Mouse (Mus musculus) liver, embryonic 14.5 days (tissue): Measurements from ENCODE around the gene Gins1. TPM values are rescaled to one million over a fixed set of nuclear protein-coding genes. Genes with fewer than 3 reads are reported as not detected.
A peak's percentile ranks its signal among the peaks of the same experiment; 100 is the strongest.

Experiments
- ATAC-seq: fragments of 200-750 bp; cut with Nextera tagmentation; 2 replicates; pipeline ENCODE4 v1.8.0; 2017; ENCODE audit warnings: moderate number of reproducible peaks, mild to moderate bottlenecking, moderate library complexity; ENCODE audit not compliant: insufficient read depth
- DNase-seq, 3 experiments: peaks; one replicate each; pipeline ENCODE4 v3.0.0-alpha.2; 2012 to 2013; ENCODE audit warnings: low read depth in 3 of 3, low spot score in 3 of 3
- H3K27ac ChIP-seq: fragments of 300-500 bp; sonication (generic); 2 replicates; pipeline ENCODE4 v1.5.1; 2014; ENCODE audit warnings: moderate library complexity, mild to moderate bottlenecking, control low read depth, inconsistent platforms
- H3K27me3 ChIP-seq: fragments of 300-500 bp; sonication (generic); 2 replicates; pipeline ENCODE4 v1.6.1; 2014; ENCODE audit warnings: mild to moderate bottlenecking, low read length, moderate library complexity; ENCODE audit not compliant: control insufficient read depth, insufficient read depth
- H3K36me3 ChIP-seq: fragments of 300-500 bp; sonication (generic); replicated peaks from 2 replicates; pipeline ENCODE4 v1.6.1; 2014; ENCODE audit warnings: low read depth; ENCODE audit not compliant: control insufficient read depth, insufficient read depth
- H3K4me1 ChIP-seq, 2 experiments: fragments of 200-500 bp in 1 of 2; fragments of 300-500 bp in 1 of 2; sonication (generic) in 1 of 2; replicated peaks; 2 replicates each; pipeline ENCODE4 v1.6.1; 2012 to 2014; ENCODE audit warnings: antibody characterized with exemption in 1 of 2, inconsistent platforms in 1 of 2, low read length in 1 of 2; ENCODE audit not compliant: control insufficient read depth in 2 of 2, insufficient read depth in 2 of 2
- H3K4me2 ChIP-seq: fragments of 300-500 bp; sonication (generic); 2 replicates; pipeline ENCODE4 v1.6.1; 2014; ENCODE audit warnings: low read depth, mild to moderate bottlenecking, control low read depth, moderate library complexity
- H3K4me3 ChIP-seq, 2 experiments: fragments of 200-500 bp in 1 of 2; fragments of 300-500 bp in 1 of 2; sonication (generic) in 1 of 2; 2 replicates each; pipeline ENCODE4 v1.5.1; 2012 to 2014; ENCODE audit warnings: low read depth in 2 of 2, low read length in 2 of 2, mild to moderate bottlenecking in 2 of 2, control low read depth in 1 of 2, inconsistent platforms in 1 of 2, moderate library complexity in 1 of 2; ENCODE audit not compliant: insufficient read depth in 1 of 2
- H3K9ac ChIP-seq: fragments of 300-500 bp; sonication (generic); replicated peaks from 2 replicates; pipeline ENCODE4 v1.6.1; 2014; ENCODE audit warnings: mild to moderate bottlenecking, control low read depth, moderate library complexity
- H3K9me3 ChIP-seq: fragments of 300-500 bp; sonication (generic); 2 replicates; pipeline ENCODE4 v1.6.1; 2016; ENCODE audit warnings: low read length, mixed read lengths; ENCODE audit not compliant: control insufficient read depth
- CTCF ChIP-seq: IDR thresholded peaks from 2 replicates; pipeline ENCODE4 v1.5.1; 2016; ENCODE audit warnings: antibody characterized with exemption, low read depth, control low read depth
- EP300 ChIP-seq: IDR thresholded peaks from 2 replicates; pipeline ENCODE4 v1.6.1; 2016; ENCODE audit warnings: antibody characterized with exemption, low read depth
- WGBS: fragments of 180-500 bp; shearing (Covaris S2); extraction: QIAGEN DNeasy Blood & Tissue Kit; methylation state at CpG from one replicate; pipeline ENCODE4 v1.1.7; 2014; ENCODE audit not compliant: insufficient replicate concordance; 5-methylcytosine and 5-hydroxymethylcytosine counted together
- polyA plus RNA-seq, 2 experiments: library from polyadenylated mRNA; depleted of rRNA in 1 of 2; stranded (reverse) in 1 of 2; unstranded in 1 of 2; fragments of >200 nt; fragmentation: Nextera tagmentation in 1 of 2; extraction: Ambion mirVana in 1 of 2; gene quantifications; 2 replicates each; pipeline versions ENCODE4 v1.2.1 to v1.2.3; 2012 to 2014

The Gins1 gene
- polyA plus RNA-seq, 2 experiments, result 30.7 to 48.5 TPM

- H3K4me1 ChIP-seq, result peaks cover 4 to 16% of the 10 kb centered on the region in 2 experiments
- peak overlapping the region; percentile 84 to 96 for H3K4me3 ChIP-seq
- peak; percentile 91 to 93 (median 93) for DNase-seq
- peak; percentile 91 for ATAC-seq
- H3K27me3 ChIP-seq, result no peaks in the 10 kb centered on the region
- TF ChIP-seq CTCF (no peak), EP300 (peak; percentile 46)
- under 1% methylated on average over 35 of the region's 35 CpGs for WGBS
- peak overlapping the region; percentile 89 for H3K4me2 ChIP-seq
- H3K9ac ChIP-seq, result peak overlapping the region; percentile 81
- H3K9me3 ChIP-seq, result no peaks in the 10 kb centered on the region
- H3K27ac ChIP-seq, result peak overlapping the region; percentile 74
- peaks cover 3% of the 10 kb centered on the region; the same call in 1 of the 2 replicates for H3K36me3 ChIP-seq
Measured at GRCm38 (mm10) chr2:150909429-150910039, 4.3 kb downstream of the Gins1 start.

GRCm38 (mm10) chr2:150910295-150910881, 5.2 kb downstream of the Gins1 start:
- H3K9ac ChIP-seq, result peak overlapping the region; percentile 81
- no peak for ATAC-seq
- H3K4me3 ChIP-seq, result peak overlapping the region; percentile 84 to 96
- DNase-seq, result no peak
- H3K4me2 ChIP-seq, result peak overlapping the region; percentile 89
- H3K9me3 ChIP-seq, result no peaks in the 10 kb centered on the region
- WGBS, result 28% methylated on average over 10 of the region's 10 CpGs
- peak overlapping the region; percentile 74 for H3K27ac ChIP-seq
- peaks cover 4 to 14% of the 10 kb centered on the region in 2 experiments for H3K4me1 ChIP-seq
- TF ChIP-seq EP300, result no peak
- peaks cover 3% of the 10 kb centered on the region; the same call in 1 of the 2 replicates for H3K36me3 ChIP-seq
- H3K27me3 ChIP-seq, result no peaks in the 10 kb centered on the region

GRCm38 (mm10) chr2:150914781-150915515, 9.7 kb downstream of the Gins1 start:
- Histone ChIP-seq H3K4me2 (no peak overlapping the region), H3K4me1 (peaks cover 0 to 13% of the 10 kb centered on the region in 2 experiments; a peak in 2 of 4 replicates), H3K9me3 (no peaks in the 10 kb centered on the region), H3K27me3 (no peaks in the 10 kb centered on the region), H3K27ac (no peak overlapping the region), H3K9ac (no peak overlapping the region), H3K4me3 (no peak overlapping the region), H3K36me3 (peaks cover 15% of the 10 kb centered on the region)
- 65% methylated on average over 4 of the region's 4 CpGs for WGBS
- DNase-seq (no peak), ATAC-seq (no peak)
- TF ChIP-seq EP300, result no peak

GRCm38 (mm10) chr2:150915786-150916185, 10.6 kb downstream of the Gins1 start:
- WGBS, result 57% methylated on average over 5 of the region's 5 CpGs
- TF ChIP-seq EP300 (no peak), CTCF (no peak)
- Histone ChIP-seq H3K9ac (no peak overlapping the region), H3K4me2 (no peak overlapping the region), H3K4me1 (peaks cover 0 to 9% of the 10 kb centered on the region in 2 experiments; a peak in 2 of 4 replicates), H3K9me3 (no peaks in the 10 kb centered on the region), H3K27ac (no peak overlapping the region), H3K4me3 (no peak overlapping the region), H3K27me3 (no peaks in the 10 kb centered on the region), H3K36me3 (peaks cover 15% of the 10 kb centered on the region)
- DNase-seq (no peak), ATAC-seq (no peak)

GRCm38 (mm10) chr2:150918720-150919119, 13.5 kb downstream of the Gins1 start:
- Histone ChIP-seq H3K4me1 (peaks cover 0 to 5% of the 10 kb centered on the region in 2 experiments; a peak in 2 of 4 replicates), H3K27me3 (no peaks in the 10 kb centered on the region), H3K4me2 (no peak overlapping the region), H3K36me3 (peaks cover 22% of the 10 kb centered on the region), H3K4me3 (no peak overlapping the region), H3K9ac (no peak overlapping the region), H3K27ac (no peak overlapping the region), H3K9me3 (no peaks in the 10 kb centered on the region)
- no peak for DNase-seq
- ATAC-seq, result peak; percentile 26
- 71% methylated on average over 3 of the region's 3 CpGs for WGBS
- TF ChIP-seq EP300 (no peak), CTCF (no peak)
